Mouse (Mus musculus): ENCODE results near the gene Nabp2.

GRCm38 (mm10) chr10:128368402-128369217, 42.7 kb downstream of the Nabp2 start, which contains the start of gene Coq10a:
- TF ChIP-seq GATA1 (IDR thresholded peaks at IDR 0.05; ENCODE audit: borderline replicate concordance, low read length): no peak
- TF ChIP-seq FLI1 (IDR thresholded peaks at IDR 0.05; ENCODE audit: low read length): no peak; the same call in 1 of the 2 replicates
